Mouse (Mus musculus) bone marrow macrophage, adult 2 months (primary cell): ENCODE measurements at regions not wholly inside any gene's neighbourhood (a gene's known extent, or its start where the extent isn't known, plus 50 kb on each side); places are given as distances from the start of the nearest gene placed in this dataset.

Experiments
- CTCF ChIP-seq: IDR thresholded peaks from 2 replicates; pipeline ENCODE4 v1.5.1; 2012; ENCODE audit warnings: low read depth, mild to moderate bottlenecking, low read length, moderate library complexity
- POLR2A ChIP-seq: IDR thresholded peaks from 2 replicates; pipeline ENCODE4 v1.6.1; 2012; ENCODE audit warnings: mild to moderate bottlenecking, low read depth, low read length, borderline replicate concordance

DNA sequence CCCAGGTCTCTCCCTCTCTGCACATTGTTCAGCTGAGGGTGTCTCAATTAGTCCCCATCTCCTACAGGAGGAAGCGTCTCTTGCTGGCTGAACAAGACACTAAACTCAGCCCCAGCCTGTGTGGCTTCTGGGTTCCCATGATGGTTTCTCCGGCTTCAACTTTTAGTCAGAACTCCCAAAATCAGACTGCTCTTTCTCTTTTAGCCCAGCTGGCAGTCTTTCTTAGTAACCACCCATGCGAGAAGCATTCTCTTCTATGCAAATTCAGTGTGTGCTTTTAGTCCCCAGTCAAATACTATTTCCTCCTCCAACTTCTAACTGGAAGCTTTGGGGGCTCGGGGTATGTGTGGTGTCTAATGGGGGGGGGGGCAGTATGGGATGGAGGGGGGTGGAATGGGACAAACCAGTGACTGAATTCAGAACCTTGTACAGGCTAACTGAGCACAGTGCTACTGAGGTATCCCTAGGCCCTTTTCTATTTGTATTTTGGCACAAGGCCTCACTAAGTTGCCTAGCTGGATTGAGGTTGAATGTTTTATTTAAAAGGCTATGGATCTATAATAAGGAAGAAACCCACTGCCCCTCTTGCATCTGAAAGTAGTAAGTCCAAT lies 194.9 kb upstream of the Gm9833 start:
- no peak for TF ChIP-seq CTCF
- no peak for TF ChIP-seq POLR2A
